Mouse (Mus musculus) liver, postnatal 0 days (tissue): ENCODE measurements around the gene Acot2.

Experiments
- CTCF ChIP-seq: sonication (generic); IDR thresholded peaks from 2 replicates; pipeline ENCODE4 v1.5.1; 2016; ENCODE audit warnings: antibody characterized with exemption, low read depth
- EP300 ChIP-seq: IDR thresholded peaks from 2 replicates; pipeline ENCODE4 v1.6.1; 2016; ENCODE audit warnings: antibody characterized with exemption, low read depth, mild to moderate bottlenecking

GRCm38 (mm10) chr12:83949043-83949442, 38.6 kb upstream of the Acot2 start:
- TF ChIP-seq EP300 (no peak), CTCF (no peak)
